In genomic region chr5:116293501-116293900, GRCm38 (mm10) we compare ENCODE assay signal across 33 mouse cellular contexts. TPM values are rescaled to one million over a fixed set of nuclear protein-coding genes. Genes with fewer than 3 reads are reported as not detected.
DNase-seq lines count a peak whose midpoint lies in the region; ATAC-seq and TF ChIP-seq lines count a peak whose summit lies in the region.
"Had no signal": no experiment of that assay in that cellular context is flagged by ENCODE, and none has a peak within 500 bp of the region (broad histone marks: within the 10 kb centered on the region; RNA-seq: fewer than 3 reads in every experiment).

No protein-coding gene starts in this region.

- H3K9me3 ChIP-seq in forebrain, embryonic 15.5 days: no peaks in the 10 kb centered on the region
- peaks cover 6% of the 10 kb centered on the region for H3K9me3 ChIP-seq in forebrain, embryonic 13.5 days (replicated peaks)
- H3K9me3 ChIP-seq: embryonic facial prominence, embryonic 10.5 days; heart, embryonic 15.5 days; intestine, embryonic 15.5 days had no signal

- peak overlapping the region; percentile 50 for H3K27ac ChIP-seq in forebrain, embryonic 15.5 days (replicated peaks)
- no peak overlapping the region for H3K27ac ChIP-seq in forebrain, embryonic 13.5 days
- H3K27ac ChIP-seq: embryonic facial prominence, embryonic 10.5 days; embryonic facial prominence, embryonic 13.5 days; gastrocnemius, adult 2 months; heart, embryonic 15.5 days; hindbrain, embryonic 10.5 days; hindbrain, embryonic 13.5 days; intestine, embryonic 15.5 days had no signal

- TF ChIP-seq CTCF in brain, embryonic 14.5 days (IDR thresholded peaks at IDR 0.05; ENCODE audit: borderline replicate concordance, extremely low read depth, insufficient read depth, insufficient read length): no peak

- H3K27me3 ChIP-seq in forebrain, embryonic 15.5 days: peaks cover 6% of the 10 kb centered on the region; the same call in 1 of the 2 replicates
- peaks cover 36% of the 10 kb centered on the region for H3K27me3 ChIP-seq in forebrain, embryonic 13.5 days
- H3K27me3 ChIP-seq: CH12.LX; heart, embryonic 12.5 days; heart, embryonic 15.5 days; hindbrain, embryonic 13.5 days; intestine, embryonic 15.5 days had no signal

- no peaks in the 10 kb centered on the region for H3K36me3 ChIP-seq in forebrain, embryonic 15.5 days
- H3K36me3 ChIP-seq in forebrain, embryonic 13.5 days (ENCODE audit: poor library complexity, severe bottlenecking): no peaks in the 10 kb centered on the region
- H3K36me3 ChIP-seq: embryonic facial prominence, embryonic 10.5 days; embryonic facial prominence, embryonic 13.5 days; G1E; heart, embryonic 12.5 days; heart, embryonic 15.5 days; hindbrain, embryonic 10.5 days; hindbrain, embryonic 13.5 days; intestine, embryonic 15.5 days had no signal

- DNase-seq in layer of hippocampus, adult 9-11 months: peak; percentile 25
- no peak for DNase-seq in layer of hippocampus, adult 11-12 months (ENCODE audit: low spot score)
- peak; percentile 51 for DNase-seq in brain, embryonic 14.5 days (ENCODE audit: low read depth)
- DNase-seq: adrenal gland, postnatal 10 days; adrenal gland, postnatal 36 days; B cell, adult 2 months; cerebellum, adult 11-12 months; cerebellum, adult 8-10 months; cerebellum, postnatal 10 days; cerebellum, postnatal 36 days; embryo, embryonic 11 days; gastrocnemius, adult 2 months; gastrocnemius, postnatal 14 days; heart, adult 18-20 months; heart, postnatal 10 days; heart, postnatal 36 days; kidney, adult 11 months had no signal

- ATAC-seq in forebrain, embryonic 15.5 days (replicated peaks): no peak
- ATAC-seq in forebrain, embryonic 13.5 days: no peak
- ATAC-seq in monocyte, adult 5-6 weeks (replicated peaks; ENCODE audit: insufficient number of reproducible peaks, low FRiP score, low TSS enrichment, poor library complexity, severe bottlenecking): no peak
- ATAC-seq: hindbrain, embryonic 16.5 days; intestine, embryonic 15.5 days; Patski had no signal

- WGBS in forebrain, embryonic 15.5 days: 59% methylated on average over 5 of the region's 5 CpGs
- 81% methylated on average over 5 of the region's 5 CpGs for WGBS in forebrain, embryonic 13.5 days

- H3K4me1 ChIP-seq in forebrain, embryonic 15.5 days: peaks cover 15% of the 10 kb centered on the region
- H3K4me1 ChIP-seq in forebrain, embryonic 13.5 days: peaks cover 15% of the 10 kb centered on the region

- TF ChIP-seq POLR2A in brain, embryonic 14.5 days (IDR thresholded peaks at IDR 0.05; ENCODE audit: borderline replicate concordance, extremely low read depth, insufficient read depth, insufficient read length, poor library complexity, severe bottlenecking): no peak

- no peak overlapping the region for H3K4me3 ChIP-seq in forebrain, embryonic 15.5 days
- H3K4me3 ChIP-seq in forebrain, embryonic 13.5 days: no peak overlapping the region
- H3K4me3 ChIP-seq: embryonic facial prominence, embryonic 10.5 days; embryonic facial prominence, embryonic 13.5 days; erythroblast, embryonic 14.5 days; gastrocnemius, adult 2 months; heart, embryonic 12.5 days; heart, embryonic 15.5 days; hindbrain, embryonic 10.5 days; hindbrain, embryonic 13.5 days; intestine, embryonic 15.5 days had no signal

- H3K4me2 ChIP-seq in forebrain, embryonic 15.5 days (replicated peaks): no peak overlapping the region
- H3K4me2 ChIP-seq in forebrain, embryonic 13.5 days: no peak overlapping the region
- H3K4me2 ChIP-seq: embryonic facial prominence, embryonic 13.5 days; heart, embryonic 12.5 days; heart, embryonic 15.5 days; hindbrain, embryonic 13.5 days; intestine, embryonic 15.5 days had no signal

- no peak overlapping the region for H3K9ac ChIP-seq in forebrain, embryonic 15.5 days (replicated peaks)
- H3K9ac ChIP-seq in forebrain, embryonic 13.5 days: no peak overlapping the region
- H3K9ac ChIP-seq: embryonic facial prominence, embryonic 13.5 days; heart, embryonic 12.5 days; heart, embryonic 15.5 days; hindbrain, embryonic 13.5 days; intestine, embryonic 15.5 days had no signal

RNA-seq across cellular contexts. Expression of gene Ccdc60, which starts 4.7 kb away (rescaled TPM):
- 0.64 and 1.7 TPM in 2 replicates for polyA plus RNA-seq in forebrain, embryonic 15.5 days (2015; fragmentation: Nextera tagmentation; extraction: Ambion mirVana)
- 0.58 and 1.3 TPM in 2 replicates for polyA plus RNA-seq in forebrain, embryonic 13.5 days (2015; fragmentation: Nextera tagmentation; extraction: Ambion mirVana)
- 1.2 and 2.7 TPM in 2 replicates for polyA plus RNA-seq in brain, embryonic 14.5 days (2012; rRNA removed)
- 0.11 to 0.29 TPM in 2 of 3 replicates, not detected in the other for total RNA-seq in monocyte, adult 5-6 weeks (2017)
- total RNA-seq: adrenal gland, adult 18-20 months; adrenal gland, postnatal 36 days; CH12.LX; G1E; gastrocnemius, adult 2 months; gastrocnemius, postnatal 14 days; heart, postnatal 10 days; heart, postnatal 36 days had no signal
- polyA plus RNA-seq: erythroblast, embryonic 14.5 days; G1E; Patski had no signal
